Mouse (Mus musculus) heart, postnatal 0 days (tissue): ENCODE data around the gene Map2.

Experiments used
- CTCF ChIP-seq: IDR thresholded peaks from 2 replicates; pipeline ENCODE4 v1.5.1; 2016; ENCODE audit warnings: antibody characterized with exemption, control low read depth, low read depth
- EP300 ChIP-seq: IDR thresholded peaks from 2 replicates; pipeline ENCODE4 v1.6.1; 2016; ENCODE audit warnings: antibody characterized with exemption, low read depth

GRCm38 (mm10) chr1:66145180-66145579 lies 29.9 kb upstream of the Map2 start:
- no peak for TF ChIP-seq CTCF
- TF ChIP-seq EP300 = no peak
